Mouse (Mus musculus) right cerebral cortex, postnatal 25 days (tissue): ENCODE results near the gene Clec2e.
"Not testable (repeated sequence)": the region's sequence is repeated elsewhere in the genome, so short reads cannot be mapped to it uniquely, and the experiment has no call there.

ENCODE experiments used
- DNase-seq: peaks from one replicate; pipeline ENCODE4 v3.0.0; 2022

The Clec2e gene

GRCm38 (mm10) chr6:129100794-129101193 lies at the start of gene Clec2e:
TSS of gene Clec2e (minus strand) at chr6:129100913.
- DNase-seq, result not testable (repeated sequence)

- DNase-seq, result no peak
Measured at GRCm38 (mm10) chr6:129146812-129147211, 46.1 kb upstream of the Clec2e start.

DNA sequence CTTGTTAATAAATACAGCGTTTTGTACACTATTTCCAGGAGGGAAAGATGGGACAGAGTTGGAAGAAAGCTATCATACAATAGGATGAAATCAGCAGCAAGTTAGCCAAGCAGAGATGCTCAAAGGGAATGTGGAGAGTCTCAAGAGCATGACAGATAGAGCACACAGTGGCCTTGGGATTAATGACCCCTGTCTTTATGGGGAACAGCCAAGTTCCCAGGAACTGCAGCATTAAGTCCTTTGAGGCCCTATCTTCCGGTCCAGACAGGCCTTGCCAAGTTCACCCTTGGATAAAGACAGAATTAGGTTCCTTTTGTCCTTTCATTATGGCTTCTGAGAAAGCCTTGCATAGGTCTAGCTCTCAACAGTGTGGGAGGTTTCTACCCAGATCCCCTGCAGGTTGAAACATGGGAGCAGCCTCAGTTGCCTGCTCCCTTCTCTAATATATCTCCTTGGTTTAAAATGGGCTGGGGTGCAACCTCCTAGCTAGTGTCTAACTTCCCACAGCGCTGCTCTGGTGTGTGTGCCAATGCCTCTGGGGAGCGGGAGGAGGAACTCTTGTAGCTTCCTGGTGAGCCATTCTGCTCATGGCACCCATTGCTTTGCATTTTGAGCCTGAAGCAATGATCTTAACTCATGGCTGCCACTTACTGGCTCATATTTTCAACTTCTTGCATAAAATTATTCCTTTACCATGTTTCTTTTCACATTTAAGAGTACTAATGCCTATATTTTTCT lies 32.1 kb upstream of the Clec2e start:
- DNase-seq, result no peak

DNA sequence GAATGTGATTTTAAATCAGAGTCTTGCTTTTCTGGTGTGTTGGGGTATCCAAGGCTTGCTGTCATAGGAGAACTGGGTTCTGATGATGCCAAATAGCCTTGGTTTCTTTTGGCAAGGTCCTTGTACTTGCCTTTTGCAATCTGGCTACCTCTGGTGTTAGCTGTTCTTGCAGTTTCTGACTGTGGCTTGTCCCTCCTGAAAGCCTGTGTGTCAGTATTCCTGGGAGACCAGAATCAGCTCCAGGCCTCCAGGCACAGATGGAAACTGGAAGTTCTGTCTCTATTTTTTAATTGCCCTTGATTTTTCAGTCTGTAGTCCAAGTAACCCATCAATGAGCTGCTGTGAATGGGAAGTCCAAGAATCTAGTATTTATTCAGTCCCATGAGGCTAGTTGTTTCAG lies 26.1 kb upstream of the Clec2e start:
- DNase-seq, result no peak

DNA sequence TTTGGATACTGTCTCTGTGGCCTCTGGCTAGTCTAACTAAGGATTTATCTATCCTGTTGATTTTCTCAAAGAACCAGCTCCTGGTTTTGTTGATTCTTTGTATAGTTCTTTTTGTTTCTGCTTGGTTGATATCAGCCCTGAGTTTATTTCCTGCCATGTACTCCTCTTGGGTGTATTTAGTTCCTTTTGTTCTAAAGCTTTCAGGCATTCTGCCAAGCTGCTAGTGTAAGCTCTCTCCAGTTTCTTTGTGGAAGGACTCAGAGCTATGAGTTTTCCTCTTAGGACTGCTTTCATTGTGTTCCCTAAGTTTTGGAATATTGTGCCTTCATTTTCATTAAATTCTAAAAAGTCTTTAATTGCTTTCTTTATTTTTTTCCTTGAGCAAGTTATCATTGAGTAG lies 23.8 kb upstream of the Clec2e start:
- not testable (repeated sequence) for DNase-seq

- DNase-seq, result no peak
Measured at GRCm38 (mm10) chr6:129116223-129116622, 15.5 kb upstream of the Clec2e start.

DNA sequence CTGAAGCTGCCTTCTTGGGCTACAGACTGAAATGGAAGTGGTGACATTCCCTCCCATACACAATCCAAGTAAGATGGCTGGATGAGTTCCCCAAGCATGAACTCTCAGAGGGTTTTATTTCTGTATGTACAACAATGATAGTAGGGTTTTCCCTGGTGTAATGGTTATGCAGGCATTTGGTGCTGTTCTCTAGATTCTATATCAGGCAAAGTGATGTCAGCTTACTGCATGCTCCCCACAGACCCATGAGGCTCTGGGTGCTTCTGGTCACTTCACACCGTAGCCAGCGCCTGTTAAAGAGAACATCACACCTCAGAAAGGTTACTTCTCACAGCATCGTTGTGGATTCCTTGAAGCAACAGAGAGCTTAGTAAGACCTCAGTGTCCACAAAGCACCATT lies 13.5 kb upstream of the Clec2e start:
- DNase-seq, result not testable (repeated sequence)

GRCm38 (mm10) chr6:129113769-129114168 lies 13.1 kb upstream of the Clec2e start:
- no peak for DNase-seq

- DNase-seq, result no peak
Measured at GRCm38 (mm10) chr6:129113030-129113673, 12.4 kb upstream of the Clec2e start.

DNA sequence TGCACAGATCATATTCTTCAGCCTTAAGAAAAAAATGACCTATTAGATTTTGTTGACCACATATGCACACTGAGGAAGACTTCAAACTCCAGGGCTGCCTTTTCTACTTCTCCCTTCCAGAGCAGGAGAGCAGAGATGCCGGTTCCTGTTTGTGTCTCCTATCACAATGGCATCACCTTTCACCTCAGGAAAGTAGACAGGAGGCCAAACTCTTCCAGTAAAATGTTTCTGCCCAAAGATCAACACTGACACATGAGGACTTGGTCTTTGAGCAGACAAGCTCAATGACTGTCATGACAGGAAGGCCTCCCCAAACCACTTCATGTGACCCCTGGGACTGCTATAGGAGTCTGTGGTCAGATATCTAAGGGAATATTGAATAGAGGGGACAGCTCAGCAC lies 11.8 kb upstream of the Clec2e start:
- DNase-seq, result no peak

- no peak for DNase-seq
Measured at GRCm38 (mm10) chr6:129107916-129108315, 7.2 kb upstream of the Clec2e start.

GRCm38 (mm10) chr6:129102858-129103555 lies 2.3 kb upstream of the Clec2e start:
- DNase-seq, result no peak

GRCm38 (mm10) chr6:129101604-129102003 lies 891 bp upstream of the Clec2e start:
- no peak for DNase-seq

- no peak for DNase-seq
Measured at GRCm38 (mm10) chr6:129097929-129098328, 2.8 kb downstream of the Clec2e start.

GRCm38 (mm10) chr6:129095166-129095565 lies 5.5 kb downstream of the Clec2e start:
- DNase-seq, result no peak

- DNase-seq, result not testable (repeated sequence)
Measured at GRCm38 (mm10) chr6:129088596-129088995, 12.1 kb downstream of the Clec2e start.

DNA sequence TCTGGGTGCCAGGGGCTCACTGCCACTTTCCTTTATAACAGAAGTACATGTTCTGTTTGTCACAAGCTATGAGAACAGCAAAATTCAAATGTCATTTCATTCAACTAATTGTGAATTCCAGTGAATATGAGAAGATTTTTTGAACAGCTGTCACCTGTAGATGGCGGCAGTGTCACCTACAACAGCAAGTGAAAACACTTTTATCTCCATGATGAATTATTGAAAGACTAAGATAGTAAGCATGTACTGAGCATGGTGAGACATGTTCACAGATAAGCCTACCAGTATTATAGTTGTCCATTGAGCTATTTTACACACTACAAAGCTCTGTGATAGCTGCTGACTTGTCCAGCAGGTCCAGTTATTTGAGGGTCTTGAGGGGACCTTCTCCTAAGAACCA lies 12.6 kb downstream of the Clec2e start:
- no peak for DNase-seq

- DNase-seq, result not testable (repeated sequence)
Measured at GRCm38 (mm10) chr6:129086031-129086430, 14.7 kb downstream of the Clec2e start.

- no peak for DNase-seq
Measured at GRCm38 (mm10) chr6:129085098-129085497, 15.6 kb downstream of the Clec2e start.

DNA sequence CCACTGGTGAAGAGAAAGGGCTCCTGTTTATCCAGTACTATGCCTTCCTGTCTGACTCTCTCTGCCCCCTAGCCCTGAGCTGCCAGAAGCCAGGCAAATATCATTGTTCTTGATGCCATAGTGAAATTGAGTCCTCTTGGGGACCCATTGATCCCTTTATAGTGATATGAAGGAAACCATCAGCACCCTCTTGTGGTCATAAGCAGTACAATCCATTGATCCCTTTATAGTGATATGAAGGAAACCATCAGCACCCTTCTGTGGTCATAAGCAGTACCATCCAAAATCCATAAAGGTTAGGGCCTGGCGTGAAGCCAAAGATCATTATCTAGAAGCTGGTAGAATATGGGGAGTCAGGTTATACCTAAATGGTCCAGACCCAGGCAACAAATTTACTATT lies 33.7 kb downstream of the Clec2e start:
- DNase-seq, result no peak

DNA sequence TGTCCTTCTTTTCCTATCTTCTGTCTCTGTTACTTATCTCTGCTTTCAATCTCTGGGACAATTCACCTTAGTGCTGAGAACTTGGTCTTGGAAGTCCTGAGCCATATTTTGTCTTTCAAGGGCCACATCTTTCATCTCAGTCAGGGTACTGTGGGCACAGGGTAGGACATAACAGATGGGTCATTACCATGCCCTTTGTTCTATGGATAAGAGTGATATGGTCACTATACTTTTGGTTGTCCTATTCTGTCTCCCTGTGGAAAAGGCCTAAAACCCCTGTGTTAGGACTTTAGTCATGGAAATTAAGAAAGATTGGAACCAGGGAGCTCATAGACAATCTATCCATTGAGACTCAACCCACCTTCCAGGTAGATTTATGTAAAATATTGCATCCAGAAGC lies 34.2 kb downstream of the Clec2e start:
- no peak for DNase-seq

- DNase-seq, result no peak
Measured at GRCm38 (mm10) chr6:129065857-129066256, 34.9 kb downstream of the Clec2e start.

GRCm38 (mm10) chr6:129065407-129065806 lies 35.3 kb downstream of the Clec2e start:
- DNase-seq, result no peak

GRCm38 (mm10) chr6:129058013-129058412 lies 42.7 kb downstream of the Clec2e start:
- no peak for DNase-seq
